Mouse (Mus musculus): ENCODE results near the gene Ctsz. TPM values are rescaled to one million over a fixed set of nuclear protein-coding genes. Genes with fewer than 3 reads are reported as not detected.

The Ctsz gene
- total RNA-seq (2021): 10 to 100 TPM; 33.9 to 36.0 TPM

DNA sequence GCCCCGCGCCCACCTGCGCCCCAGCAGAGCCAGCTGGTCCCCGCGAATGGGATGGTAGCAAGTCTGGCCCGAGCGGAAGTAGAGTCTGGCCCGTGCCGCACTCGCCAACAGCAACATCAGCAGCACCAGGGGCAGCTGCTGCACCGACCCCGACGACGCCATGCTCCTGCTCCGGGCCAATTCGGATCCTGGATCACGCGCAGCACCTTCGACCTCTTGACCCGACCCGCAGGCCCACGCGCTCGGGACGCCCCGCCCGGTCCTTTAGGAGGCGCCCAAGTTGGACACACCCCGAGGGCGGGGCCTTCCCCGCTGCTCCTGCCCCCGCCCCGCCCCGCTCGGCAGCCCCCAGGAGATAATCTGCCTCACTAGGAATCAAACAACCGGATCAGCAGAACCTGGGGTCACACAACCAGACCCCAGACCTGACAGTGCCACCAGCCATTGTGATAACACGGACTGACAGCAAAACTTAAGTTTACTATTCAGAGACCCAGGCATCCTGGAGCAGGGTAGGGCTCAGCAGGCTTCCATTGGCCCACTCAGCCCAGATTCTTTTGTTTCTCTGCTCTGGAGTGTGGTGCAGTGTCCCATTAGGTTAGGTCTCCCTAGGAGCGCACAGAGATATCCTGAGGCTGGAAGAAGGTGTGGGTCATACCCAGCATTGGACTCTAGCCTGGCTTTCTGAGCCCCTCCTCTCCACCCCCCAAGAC, at the start of gene Ctsz:
Gene Ctsz, minus strand, starts transcription at position 303 of the 713 bp plus-strand sequence.
- DNase-seq: peak; percentile 77 to 79
- intact Hi-C loops (cut with DNase I): loop anchor here (2.0 kb wide), 1 partner anchor 34 kb away; the partner anchor contains the start of gene Prelid3b

DNA sequence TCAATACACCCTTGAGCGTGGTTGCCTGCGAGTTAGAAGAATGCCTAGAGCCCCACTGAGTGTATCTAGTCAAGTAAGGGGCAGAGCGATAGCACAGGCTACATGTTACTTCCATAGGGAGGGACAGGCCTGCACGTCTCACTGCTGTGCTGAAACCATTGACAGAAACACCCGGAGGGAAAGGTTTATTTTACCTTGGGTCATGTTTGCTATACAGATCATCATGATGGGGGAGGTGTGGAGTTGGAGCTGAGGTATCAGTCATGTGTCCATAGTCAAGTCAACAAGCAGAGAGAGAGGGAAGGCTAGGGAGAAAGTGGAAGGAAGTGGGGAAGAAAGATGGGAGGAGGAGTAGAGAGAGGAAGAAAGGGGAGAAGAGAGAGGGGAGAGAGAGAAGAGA, 48.2 kb upstream of the Ctsz start:
- intact Hi-C loops (cut with DNase I): no loop called here

DNA sequence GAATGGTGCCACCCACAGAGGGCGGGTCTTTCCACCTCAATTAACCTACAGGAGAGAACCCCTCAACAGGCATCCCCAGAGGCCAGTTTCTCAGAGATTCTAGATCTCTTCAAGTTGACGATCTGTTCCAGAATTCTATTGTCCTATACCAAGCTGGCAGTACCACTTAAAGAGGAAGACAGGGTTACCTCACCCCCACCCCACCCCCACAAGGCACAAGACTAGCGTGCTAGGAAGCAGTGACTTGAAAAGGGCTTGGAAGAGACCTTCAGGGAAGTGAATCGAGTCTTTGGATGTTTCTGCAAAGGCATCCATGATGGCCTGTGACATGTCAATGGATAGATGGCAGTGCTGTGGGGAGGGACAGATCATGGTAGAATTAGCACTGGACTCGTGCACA, 39.9 kb upstream of the Ctsz start:
- no peak for DNase-seq
- intact Hi-C loops (cut with DNase I): loop anchor here (10.0 kb wide), 1 partner anchor 404 kb away; the partner anchor contains the start of gene Stx16

More for the DNA sequence above, 48.2 kb upstream of the Ctsz start:
- DNase-seq: no peak

DNA sequence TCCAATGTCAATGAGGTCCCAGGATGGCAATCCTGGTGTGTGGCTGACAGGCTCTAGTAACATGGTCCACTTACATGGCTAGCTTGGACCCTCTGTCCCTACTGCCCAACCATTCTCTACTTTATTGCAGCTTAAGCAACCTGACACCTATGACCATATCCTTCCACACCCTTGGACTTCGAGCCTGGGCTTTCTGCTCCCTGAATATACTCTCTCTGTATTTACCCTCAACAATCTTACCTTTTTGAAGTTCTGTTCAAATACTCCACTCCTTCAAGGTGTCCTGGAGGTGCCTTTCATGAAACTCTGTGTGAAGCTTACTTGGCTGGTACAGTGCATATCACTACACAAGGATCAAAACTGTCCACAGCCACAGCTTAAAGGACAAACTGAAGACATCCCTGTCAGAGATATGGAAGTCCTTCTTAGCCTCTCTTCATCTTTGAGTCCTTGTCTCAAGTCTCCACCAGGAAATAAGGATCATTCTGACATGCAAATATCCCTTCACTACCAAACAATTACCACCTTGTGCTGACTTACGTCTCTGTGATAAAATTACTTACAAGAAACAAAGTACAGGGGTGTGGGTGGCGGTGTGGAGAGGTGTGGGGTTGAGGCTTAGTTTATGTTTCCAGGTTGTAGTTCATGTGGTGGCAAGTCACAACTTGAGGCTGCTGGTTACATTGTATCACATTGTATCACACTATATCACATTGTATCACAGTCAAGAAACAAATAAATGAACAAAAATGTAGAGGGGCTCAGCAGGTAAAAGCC, 38.9 kb upstream of the Ctsz start:
- intact Hi-C loops (cut with DNase I): loop anchor here (10.0 kb wide), 1 partner anchor 403 kb away; the partner anchor contains the start of gene Stx16
- DNase-seq: no peak

DNA sequence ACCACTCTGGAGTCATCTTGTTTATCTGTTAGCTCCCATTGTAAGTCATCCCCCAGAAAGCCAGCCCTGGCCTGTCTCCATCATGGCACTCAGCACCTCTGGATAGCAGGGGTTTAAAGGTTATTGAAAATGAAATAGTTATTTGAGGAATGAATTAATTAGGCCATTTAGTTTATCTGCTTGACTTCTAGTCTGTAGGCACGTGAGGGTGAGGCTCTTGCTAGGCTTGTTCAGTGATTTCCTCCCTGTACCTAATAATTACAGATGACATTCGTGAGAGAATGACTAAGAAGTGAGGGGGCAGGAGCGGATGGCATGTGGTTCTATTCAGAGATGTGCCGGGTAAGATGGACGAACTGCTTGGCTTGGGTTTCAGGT, 34.7 kb upstream of the Ctsz start:
- intact Hi-C loops (cut with DNase I): loop anchor here (2.0 to 10.0 kb wide), 4 partner anchors 35 to 399 kb away; partner anchors contain the start of genes Ctsz and Stx16
- no peak for DNase-seq

DNA sequence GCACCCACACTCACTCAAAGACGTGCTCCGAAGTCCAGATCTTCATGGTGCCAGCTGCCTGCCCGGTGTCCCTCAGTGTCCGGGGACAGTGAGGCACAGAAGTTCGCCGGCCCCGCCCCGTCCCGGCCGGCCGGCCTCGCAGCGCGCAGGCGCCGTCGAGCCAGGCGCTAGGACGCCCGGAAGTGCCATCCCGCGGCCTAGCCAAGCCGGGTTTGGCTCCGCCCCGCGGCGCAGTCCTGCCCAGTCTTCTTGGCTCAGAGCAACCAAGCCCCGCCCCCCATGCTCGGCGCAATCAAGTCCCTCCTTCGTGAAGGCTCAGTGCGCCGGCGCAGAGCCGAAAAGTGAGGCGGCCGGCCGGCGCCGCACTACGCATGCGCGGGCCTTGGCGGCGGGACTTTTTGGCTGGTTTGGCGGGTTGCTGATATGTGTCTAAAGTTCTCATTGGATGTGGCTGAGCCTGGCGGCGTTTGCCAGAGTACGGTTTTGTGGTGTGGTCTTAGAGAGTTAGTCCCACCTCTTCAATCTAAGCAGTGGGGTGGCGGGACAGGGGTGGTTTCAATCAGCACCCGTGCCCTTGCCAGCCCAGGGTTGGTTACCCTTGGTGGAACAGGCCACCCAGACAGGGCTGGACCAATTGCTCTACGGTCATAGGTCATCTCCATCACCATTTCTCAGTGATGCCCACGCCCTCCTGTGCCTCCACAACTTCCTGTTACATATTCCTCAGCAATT, 34.1 kb upstream of the Ctsz start, which contains the start of gene Prelid3b:
Gene Prelid3b, minus strand, starts transcription at position 264 of the 732 bp plus-strand sequence.
- intact Hi-C loops (cut with DNase I): loop anchor here (2.0 to 10.0 kb wide), 4 partner anchors 34 to 398 kb away; partner anchors contain the start of genes Ctsz and Stx16
- DNase-seq: peak; percentile 99

DNA sequence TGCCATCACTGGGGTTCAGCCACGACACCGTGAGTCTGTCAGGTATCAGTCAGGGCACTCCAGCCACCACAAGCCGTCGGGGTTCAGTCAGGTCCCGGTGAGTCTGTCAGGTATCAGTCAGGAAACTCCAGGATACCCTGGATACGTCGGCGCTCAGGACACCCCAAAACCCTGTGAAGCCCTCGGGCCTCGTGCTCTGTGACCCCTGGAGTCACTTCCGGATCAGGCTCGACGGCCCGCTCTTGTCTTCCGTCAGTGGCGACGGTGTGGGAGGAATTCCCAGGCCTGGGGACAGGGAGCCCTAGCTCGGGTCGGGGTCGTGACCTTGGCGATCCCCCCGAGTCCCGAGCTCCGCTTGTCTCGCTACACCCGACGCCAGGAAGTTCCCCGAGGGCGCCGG, 33.6 kb upstream of the Ctsz start:
- intact Hi-C loops (cut with DNase I): loop anchor here (2.0 to 10.0 kb wide), 4 partner anchors 34 to 398 kb away; partner anchors contain the start of genes Ctsz and Stx16
- DNase-seq: no peak

DNA sequence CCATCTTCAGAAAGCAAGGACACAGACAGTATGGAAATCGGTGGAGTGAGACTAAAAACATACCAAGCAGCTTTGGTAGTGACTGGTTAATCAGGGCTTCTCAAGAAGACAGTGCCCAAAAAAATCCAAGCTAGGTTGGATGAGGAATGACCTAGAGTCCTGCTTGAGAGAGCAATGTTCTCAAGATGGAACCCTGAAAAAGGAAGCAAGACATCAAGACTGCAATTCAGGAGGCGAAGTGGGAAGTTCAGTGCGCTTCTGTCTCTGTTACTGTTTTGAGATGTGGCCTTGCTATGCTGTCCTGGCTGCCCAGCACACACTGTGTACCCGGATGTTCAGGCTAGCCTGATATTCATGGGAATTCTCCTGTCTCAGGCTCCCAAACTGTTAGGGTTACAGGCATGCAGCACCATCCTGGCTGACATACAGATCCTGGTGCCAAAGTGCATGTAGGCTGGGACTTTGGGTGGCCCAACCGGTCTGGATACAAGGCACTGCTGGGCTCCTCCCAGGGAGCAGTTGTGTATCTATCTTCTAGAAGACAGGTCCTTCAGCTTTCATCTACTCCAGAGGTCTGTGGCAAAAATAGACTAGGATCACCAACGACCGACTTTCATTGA, 32.1 kb upstream of the Ctsz start:
- intact Hi-C loops (cut with DNase I): loop anchor here (5.0 to 10.0 kb wide), 2 partner anchors 386 to 396 kb away; partner anchors contain the start of gene Stx16

DNA sequence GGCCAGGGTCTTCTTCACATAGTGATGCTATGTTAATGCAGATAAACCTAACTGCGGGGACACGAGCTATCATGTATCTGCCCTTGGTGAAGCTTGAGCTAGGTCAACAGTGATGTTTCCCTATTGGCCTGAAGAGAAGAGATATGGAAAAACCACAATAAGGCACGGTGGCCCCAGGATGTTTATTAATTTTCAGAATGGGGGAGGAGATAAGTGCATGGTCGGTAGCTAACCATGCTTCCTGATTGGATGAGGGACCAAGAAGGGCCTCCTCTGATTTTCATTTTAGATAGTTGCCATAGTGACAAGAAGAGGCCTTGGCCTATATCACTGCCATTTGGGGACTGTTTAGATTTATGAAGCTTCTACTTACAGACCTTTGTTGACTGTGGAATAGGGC, 31.5 kb upstream of the Ctsz start:
- intact Hi-C loops (cut with DNase I): loop anchor here (5.0 to 10.0 kb wide), 2 partner anchors 387 to 396 kb away; partner anchors contain the start of gene Stx16
- DNase-seq: no peak

More for the DNA sequence above, 32.1 kb upstream of the Ctsz start:
- DNase-seq: no peak

DNA sequence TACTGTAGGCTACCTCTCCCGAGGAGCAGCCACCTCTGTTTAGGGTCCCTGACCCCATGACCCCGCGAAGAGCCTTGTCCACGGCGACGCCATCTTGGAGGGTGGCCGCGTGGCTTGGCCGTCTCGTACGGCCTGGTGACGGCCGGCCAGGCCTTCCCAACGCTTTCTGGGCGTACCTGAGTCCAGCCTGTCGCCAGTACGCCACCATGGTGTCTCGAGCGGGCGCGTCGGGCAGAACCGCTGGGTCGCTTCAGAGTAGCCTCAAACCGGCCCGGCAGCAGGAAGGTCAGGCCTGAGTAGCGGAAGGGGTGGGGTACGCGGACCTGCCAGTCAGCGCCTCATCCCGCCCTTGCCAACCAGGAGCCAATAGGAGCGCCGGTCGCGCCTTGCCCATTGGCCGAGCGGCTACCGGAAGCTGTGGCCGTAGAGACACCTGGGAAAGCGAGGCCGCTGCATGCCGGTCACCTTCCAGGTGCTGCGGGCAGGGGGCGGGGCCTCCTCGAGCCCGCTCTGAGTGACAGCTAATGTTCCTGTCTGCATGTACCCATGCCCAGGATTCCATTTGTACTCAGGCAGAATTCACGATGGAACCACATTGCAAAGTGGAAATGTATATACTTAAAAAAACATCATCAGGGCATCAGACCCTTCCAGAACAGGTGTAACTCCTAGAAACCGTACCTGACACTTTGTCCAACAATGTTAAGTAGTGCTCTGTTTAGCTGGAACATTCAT, 25.1 kb upstream of the Ctsz start, which contains the start of gene Atp5e:
Gene Atp5e, minus strand, starts transcription at position 317 of the 735 bp plus-strand sequence.
- intact Hi-C loops (cut with DNase I): loop anchor here (10.0 kb wide), 1 partner anchor 799 kb away; no protein-coding TSS in a partner anchor
- peak; percentile 94 for DNase-seq

DNA sequence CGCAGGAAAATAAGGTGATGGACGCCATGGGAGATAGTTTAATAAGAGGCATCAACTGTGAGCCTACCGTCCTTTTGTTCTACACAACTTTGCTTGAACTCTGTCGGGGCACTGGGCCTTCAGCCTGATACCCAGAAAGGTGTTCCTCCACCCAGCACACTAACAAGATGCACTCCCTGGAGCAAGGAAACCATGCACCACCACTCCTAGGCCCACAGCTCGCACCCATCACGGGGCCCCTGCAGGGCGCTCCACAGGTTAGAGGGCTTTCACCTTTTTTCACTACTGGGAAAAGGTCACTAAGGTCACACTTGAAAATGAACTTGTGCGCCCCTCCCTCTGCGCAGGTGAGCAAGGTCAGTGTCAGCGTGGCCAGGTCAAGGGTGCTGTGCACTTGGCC, 24.5 kb upstream of the Ctsz start:
- intact Hi-C loops (cut with DNase I): loop anchor here (10.0 kb wide), 1 partner anchor 799 kb away; no protein-coding TSS in a partner anchor

DNA sequence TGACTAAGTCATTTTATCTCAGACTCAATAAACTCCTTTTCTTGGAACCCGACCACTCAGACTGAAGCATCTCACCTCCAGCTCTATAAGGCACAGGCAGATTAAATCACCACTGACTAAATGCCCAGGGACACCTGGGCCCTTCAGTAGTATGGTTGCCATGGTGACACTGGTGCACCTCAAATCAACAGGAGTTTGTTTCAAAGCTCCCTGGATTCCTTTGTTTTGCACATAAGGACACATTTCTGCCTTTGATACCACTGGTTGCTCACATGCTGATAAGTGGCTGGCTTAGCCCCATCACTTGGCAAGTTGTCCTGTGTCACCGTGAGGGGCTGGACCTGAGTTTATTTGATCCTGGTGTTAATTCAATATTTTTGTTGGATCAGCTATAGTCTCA, 20.5 kb upstream of the Ctsz start:
- intact Hi-C loops (cut with DNase I): no loop called here
- DNase-seq: no peak

More for the DNA sequence above, 24.5 kb upstream of the Ctsz start:
- DNase-seq: peak in 1 of 2 experiments; percentile 14

DNA sequence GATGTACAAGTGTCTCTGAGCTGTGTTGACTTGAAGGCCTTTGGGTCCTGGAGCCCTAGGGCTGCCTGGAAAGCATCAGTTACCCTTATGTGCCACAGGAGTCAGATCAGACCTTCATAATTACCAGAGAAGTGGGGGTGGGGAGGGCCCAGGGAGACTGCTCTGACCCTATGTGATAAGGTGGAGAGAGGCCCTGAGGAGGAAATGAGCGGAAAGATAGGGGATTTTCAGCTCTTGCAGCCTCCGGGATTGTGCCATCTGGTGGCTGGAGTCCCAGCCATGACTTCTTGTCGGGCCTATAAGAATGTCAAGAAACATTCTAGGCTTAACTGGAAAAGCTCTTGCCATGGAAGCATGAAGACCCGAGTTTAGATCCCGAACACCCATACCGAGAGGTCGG, 14.8 kb upstream of the Ctsz start:
- intact Hi-C loops (cut with DNase I): loop anchor here (1.0 kb wide), 1 partner anchor 142 kb away; no protein-coding TSS in a partner anchor
- no peak for DNase-seq

DNA sequence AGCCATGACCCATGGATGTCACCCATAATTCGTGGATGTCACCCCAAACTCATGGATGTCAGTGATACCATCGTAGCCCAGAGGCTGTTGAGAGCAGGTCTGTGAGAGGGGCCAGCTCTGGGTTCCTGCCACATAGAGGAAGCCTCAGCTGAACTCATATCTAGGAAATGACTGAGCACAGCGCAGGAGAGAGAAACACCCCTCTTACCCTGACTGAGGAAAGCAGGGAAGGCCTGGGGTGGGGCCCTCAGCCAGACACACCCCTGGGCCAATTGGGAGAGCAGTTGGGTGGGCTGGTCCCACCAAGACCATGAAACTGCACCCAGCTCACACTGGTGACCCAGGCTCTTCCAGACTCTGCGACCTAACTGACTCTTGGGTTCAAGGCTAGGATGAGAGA, 11.5 kb upstream of the Ctsz start, which contains the start of gene Tubb1:
Gene Tubb1, plus strand, starts transcription at position 343 of the 400 bp plus-strand sequence.
- no peak for DNase-seq
- intact Hi-C loops (cut with DNase I): no loop called here

DNA sequence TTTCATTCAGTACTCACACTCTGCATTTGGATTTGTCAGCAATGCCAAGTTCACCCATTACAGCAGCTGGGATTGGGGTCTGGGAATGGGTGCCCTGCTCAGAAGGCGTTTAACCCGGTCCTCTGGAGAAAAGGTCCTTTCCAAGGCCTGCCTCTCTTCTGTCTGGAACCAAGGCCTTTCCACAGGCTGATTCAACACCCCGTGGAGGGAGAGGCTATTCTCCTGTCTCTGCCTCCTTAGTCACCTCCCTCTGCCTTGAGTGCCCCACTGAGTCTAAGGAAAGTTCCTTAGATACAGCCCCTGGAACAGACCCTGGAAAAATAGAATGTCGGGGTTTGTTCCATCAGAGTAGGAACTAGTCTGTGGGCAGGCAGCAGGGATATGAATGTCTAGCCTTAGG, 9.6 kb upstream of the Ctsz start:
- intact Hi-C loops (cut with DNase I): no loop called here
- DNase-seq: no peak

DNA sequence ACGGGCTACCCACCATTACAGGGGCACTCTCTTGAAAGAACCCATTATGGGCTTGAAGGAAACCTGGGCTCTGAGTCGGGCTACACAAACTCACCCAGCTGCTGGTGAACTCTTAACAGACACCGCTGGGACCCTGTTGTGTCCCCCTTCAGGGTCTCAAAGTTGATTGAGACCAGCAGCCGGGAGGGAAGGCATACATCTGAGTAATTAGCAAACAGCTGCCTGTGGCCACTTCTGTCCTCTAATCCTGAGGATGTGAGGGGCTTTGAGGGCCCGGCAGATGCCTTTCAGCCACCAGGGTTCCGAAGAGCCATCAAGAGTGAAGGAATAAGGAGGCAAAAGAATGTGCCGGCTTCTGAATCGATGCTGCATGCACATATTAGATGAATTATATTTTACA, 8.1 kb upstream of the Ctsz start:
- no peak for DNase-seq
- intact Hi-C loops (cut with DNase I): no loop called here

DNA sequence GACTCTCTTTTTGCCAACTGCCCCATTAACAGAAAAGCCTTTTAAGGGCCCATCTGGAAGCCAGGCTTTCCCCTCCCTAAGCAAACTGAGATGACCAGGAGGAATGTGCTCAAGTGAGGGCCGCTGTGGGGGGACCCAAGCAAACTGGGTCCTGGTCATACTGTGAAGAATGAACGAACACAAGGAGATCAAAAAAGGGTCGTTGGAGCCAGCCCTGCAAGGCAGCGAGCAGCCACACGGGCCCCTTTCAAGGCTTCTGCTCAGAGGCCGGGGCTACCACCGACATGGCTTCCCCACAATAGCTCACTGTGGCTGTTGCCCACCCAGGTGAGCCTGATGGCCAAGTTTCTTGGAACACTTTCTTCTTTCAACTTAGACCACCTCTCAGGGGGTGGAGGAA, 7.7 kb upstream of the Ctsz start:
- intact Hi-C loops (cut with DNase I): no loop called here
- no peak for DNase-seq

DNA sequence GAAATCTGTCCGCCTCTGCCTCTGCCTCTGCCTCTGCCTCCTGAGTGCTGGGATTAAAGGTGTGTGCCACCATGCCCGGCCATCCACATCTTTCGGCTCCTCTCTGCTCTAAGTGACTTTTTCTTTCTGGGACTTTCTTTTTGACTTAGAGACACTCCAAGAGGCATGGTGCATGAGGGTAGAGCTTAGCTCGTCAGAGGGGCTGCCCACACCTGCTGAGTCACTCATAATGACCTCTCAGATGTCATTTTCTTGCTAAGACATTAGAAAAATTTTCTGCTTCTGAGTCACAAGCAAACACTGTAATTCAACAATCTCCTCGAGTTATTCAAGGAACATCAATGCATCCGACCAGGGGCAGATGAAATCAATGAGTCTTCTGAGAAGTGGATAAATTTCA, 6.2 kb upstream of the Ctsz start:
- intact Hi-C loops (cut with DNase I): no loop called here
- no peak for DNase-seq

DNA sequence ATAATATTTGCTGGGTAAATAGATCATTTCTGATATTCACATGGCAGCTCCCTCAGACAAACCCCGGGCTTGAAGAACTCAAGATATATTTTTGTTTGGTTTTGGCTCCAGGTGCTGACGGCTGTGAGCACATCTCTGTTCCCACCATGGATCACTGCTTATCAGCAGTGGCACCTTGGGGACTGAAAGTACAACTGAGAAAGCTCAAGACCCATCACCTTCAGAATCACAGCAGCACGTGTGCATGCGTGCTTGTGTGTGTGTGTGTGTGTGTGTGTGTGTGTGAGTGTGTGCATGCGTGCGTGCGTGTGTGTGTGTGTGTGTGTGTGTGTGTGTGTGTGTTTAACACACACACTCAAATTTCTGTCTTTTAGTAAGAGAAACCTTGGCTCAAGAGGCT, 5.5 kb upstream of the Ctsz start:
- intact Hi-C loops (cut with DNase I): no loop called here
- no peak for DNase-seq
